Mouse (Mus musculus) intestine, embryonic 15.5 days (tissue): ENCODE measurements around the gene Ksr1. TPM values are rescaled to one million over a fixed set of nuclear protein-coding genes. Genes with fewer than 3 reads are reported as not detected.
A peak's percentile ranks its signal among the peaks of the same experiment; 100 is the strongest.

Experiments used
- ATAC-seq: fragments of 200-750 bp; cut with Nextera tagmentation; 2 replicates; pipeline ENCODE4 v1.8.0; 2017; ENCODE audit warnings: moderate TSS enrichment, moderate library complexity
- H3K27ac ChIP-seq: fragments of 300-500 bp; sonication (generic); 2 replicates; pipeline ENCODE4 v1.5.1; 2015; ENCODE audit warnings: mild to moderate bottlenecking, inconsistent platforms
- H3K27me3 ChIP-seq: fragments of 300-500 bp; sonication (generic); replicated peaks from 2 replicates; pipeline ENCODE4 v1.6.1; 2015; ENCODE audit warnings: inconsistent platforms
- H3K36me3 ChIP-seq: fragments of 300-500 bp; sonication (generic); 2 replicates; pipeline ENCODE4 v1.6.1; 2015; ENCODE audit warnings: inconsistent platforms
- H3K4me1 ChIP-seq: fragments of 300-500 bp; sonication (generic); replicated peaks from 2 replicates; pipeline ENCODE4 v1.6.1; 2015; ENCODE audit warnings: inconsistent platforms
- H3K4me2 ChIP-seq: fragments of 300-500 bp; sonication (generic); replicated peaks from 2 replicates; pipeline ENCODE4 v1.6.1; 2015; ENCODE audit warnings: mild to moderate bottlenecking, inconsistent platforms
- H3K4me3 ChIP-seq: fragments of 300-500 bp; sonication (generic); replicated peaks from 2 replicates; pipeline ENCODE4 v1.5.1; 2015; ENCODE audit warnings: inconsistent platforms
- H3K9ac ChIP-seq: fragments of 300-500 bp; sonication (generic); 2 replicates; pipeline ENCODE4 v1.6.1; 2015; ENCODE audit warnings: inconsistent platforms
- H3K9me3 ChIP-seq: fragments of 300-500 bp; sonication (generic); 2 replicates; pipeline ENCODE4 v1.6.1; 2016; ENCODE audit warnings: inconsistent platforms
- WGBS: fragments of 180-500 bp; shearing (Covaris S2); methylation state at CpG from one replicate; pipeline ENCODE4 v1.1.7; 2015; 5-methylcytosine and 5-hydroxymethylcytosine counted together
- polyA plus RNA-seq: library from polyadenylated mRNA; unstranded; fragments of >200 nt; fragmentation: Nextera tagmentation; extraction: Ambion mirVana; gene quantifications from 2 replicates; pipeline ENCODE4 v1.2.1, GENCODE M21; 2015

The Ksr1 gene
- polyA plus RNA-seq: 3.5 and 4.4 TPM in 2 replicates

GRCm38 (mm10) chr11:79146331-79146767, at the start of gene Ksr1:
Ksr1 (minus strand) TSS chr11:79146407.
- H3K27me3 ChIP-seq: no peaks in the 10 kb centered on the region
- H3K36me3 ChIP-seq: no peaks in the 10 kb centered on the region
- WGBS: under 1% methylated on average over 42 of the region's 42 CpGs
- H3K4me2 ChIP-seq: peak within 1 kb of the TSS; percentile 79
- peak within 1 kb of the TSS; percentile 85 for H3K4me3 ChIP-seq
- H3K27ac ChIP-seq: peak within 1 kb of the TSS; percentile 95
- peak within 1 kb of the TSS; percentile 93 for H3K9ac ChIP-seq
- no peaks in the 10 kb centered on the region for H3K9me3 ChIP-seq
- peak; percentile 95 for ATAC-seq
- peaks cover 30% of the 10 kb centered on the region for H3K4me1 ChIP-seq

- Histone ChIP-seq H3K9me3 (no peaks in the 10 kb centered on the region), H3K4me1 (peaks cover 11% of the 10 kb centered on the region; the same call in 1 of the 2 replicates), H3K36me3 (no peaks in the 10 kb centered on the region), H3K27me3 (no peaks in the 10 kb centered on the region), H3K4me3 (no peak overlapping the region), H3K4me2 (no peak overlapping the region), H3K27ac (no peak overlapping the region), H3K9ac (no peak overlapping the region)
- ATAC-seq: no peak
- WGBS: 91% methylated on average over 1 of the region's 1 CpGs
Measured at GRCm38 (mm10) chr11:79192176-79192575, 46.0 kb upstream of the Ksr1 start.

- H3K36me3 ChIP-seq: no peaks in the 10 kb centered on the region
- H3K27me3 ChIP-seq: no peaks in the 10 kb centered on the region
- H3K9me3 ChIP-seq: no peaks in the 10 kb centered on the region
- H3K4me3 ChIP-seq: no peak overlapping the region
- no peak overlapping the region for H3K27ac ChIP-seq
- 0 out of 2 replicates have a peak, but pooled peaks cover 7% of the 10 kb centered on the region for H3K4me1 ChIP-seq
- 80% methylated on average over 4 of the region's 4 CpGs for WGBS
- no peak overlapping the region for H3K9ac ChIP-seq
- ATAC-seq: no peak
- H3K4me2 ChIP-seq: no peak overlapping the region
Measured at GRCm38 (mm10) chr11:79191214-79191613, 45.0 kb upstream of the Ksr1 start.

GRCm38 (mm10) chr11:79190257-79190656, 44.0 kb upstream of the Ksr1 start:
- H3K36me3 ChIP-seq: no peaks in the 10 kb centered on the region
- no peak overlapping the region for H3K4me3 ChIP-seq
- H3K9ac ChIP-seq: no peak overlapping the region
- ATAC-seq: no peak
- H3K9me3 ChIP-seq: no peaks in the 10 kb centered on the region
- no peak overlapping the region for H3K27ac ChIP-seq
- 0 out of 2 replicates have a peak, but pooled peaks cover 7% of the 10 kb centered on the region for H3K4me1 ChIP-seq
- 89% methylated on average over 2 of the region's 2 CpGs for WGBS
- no peaks in the 10 kb centered on the region for H3K27me3 ChIP-seq
- no peak overlapping the region for H3K4me2 ChIP-seq

- no peak overlapping the region for H3K4me3 ChIP-seq
- no peaks in the 10 kb centered on the region for H3K27me3 ChIP-seq
- peaks cover 10% of the 10 kb centered on the region for H3K4me1 ChIP-seq
- no peak overlapping the region for H3K27ac ChIP-seq
- no peak overlapping the region for H3K4me2 ChIP-seq
- H3K9ac ChIP-seq: no peak overlapping the region
- peak; percentile 26; the same call in 1 of the 2 replicates for ATAC-seq
- no peaks in the 10 kb centered on the region for H3K9me3 ChIP-seq
- WGBS: 63% methylated on average over 6 of the region's 6 CpGs
- no peaks in the 10 kb centered on the region for H3K36me3 ChIP-seq
Measured at GRCm38 (mm10) chr11:79188176-79188575, 42.0 kb upstream of the Ksr1 start.

- 75% methylated on average over 4 of the region's 4 CpGs for WGBS
- no peaks in the 10 kb centered on the region for H3K9me3 ChIP-seq
- no peak overlapping the region for H3K9ac ChIP-seq
- H3K27ac ChIP-seq: no peak overlapping the region
- no peaks in the 10 kb centered on the region for H3K36me3 ChIP-seq
- ATAC-seq: no peak
- H3K27me3 ChIP-seq: no peaks in the 10 kb centered on the region
- peaks cover 10% of the 10 kb centered on the region for H3K4me1 ChIP-seq
- no peak overlapping the region for H3K4me3 ChIP-seq
- H3K4me2 ChIP-seq: no peak overlapping the region
Measured at GRCm38 (mm10) chr11:79187291-79187690, 41.1 kb upstream of the Ksr1 start.

- H3K4me3 ChIP-seq: no peak overlapping the region
- 87% methylated on average over 6 of the region's 6 CpGs for WGBS
- no peaks in the 10 kb centered on the region for H3K36me3 ChIP-seq
- no peak overlapping the region for H3K4me2 ChIP-seq
- H3K4me1 ChIP-seq: peaks cover 10% of the 10 kb centered on the region
- ATAC-seq: no peak
- no peak overlapping the region for H3K27ac ChIP-seq
- H3K9ac ChIP-seq: no peak overlapping the region
- H3K9me3 ChIP-seq: no peaks in the 10 kb centered on the region
- H3K27me3 ChIP-seq: no peaks in the 10 kb centered on the region
Measured at GRCm38 (mm10) chr11:79185683-79186082, 39.5 kb upstream of the Ksr1 start.

GRCm38 (mm10) chr11:79184126-79184888, 38.1 kb upstream of the Ksr1 start:
- H3K36me3 ChIP-seq: no peaks in the 10 kb centered on the region
- no peak overlapping the region for H3K4me2 ChIP-seq
- H3K4me1 ChIP-seq: peaks cover 10% of the 10 kb centered on the region
- H3K9me3 ChIP-seq: no peaks in the 10 kb centered on the region
- 88% methylated on average over 3 of the region's 3 CpGs for WGBS
- no peak overlapping the region for H3K9ac ChIP-seq
- no peaks in the 10 kb centered on the region for H3K27me3 ChIP-seq
- no peak overlapping the region for H3K4me3 ChIP-seq
- ATAC-seq: no peak
- H3K27ac ChIP-seq: no peak overlapping the region

- WGBS: 75% methylated on average over 6 of the region's 6 CpGs
- Histone ChIP-seq H3K9me3 (no peaks in the 10 kb centered on the region), H3K27me3 (no peaks in the 10 kb centered on the region), H3K36me3 (no peaks in the 10 kb centered on the region), H3K4me1 (peaks cover 6% of the 10 kb centered on the region), H3K4me2 (no peak overlapping the region), H3K9ac (no peak overlapping the region), H3K4me3 (no peak overlapping the region), H3K27ac (no peak overlapping the region)
- peak; percentile 57; the same call in 1 of the 2 replicates for ATAC-seq
Measured at GRCm38 (mm10) chr11:79183400-79183799, 37.2 kb upstream of the Ksr1 start.

GRCm38 (mm10) chr11:79182881-79183280, 36.7 kb upstream of the Ksr1 start:
- H3K27me3 ChIP-seq: no peaks in the 10 kb centered on the region
- H3K9ac ChIP-seq: no peak overlapping the region
- no peak for ATAC-seq
- WGBS: 62% methylated on average over 12 of the region's 12 CpGs
- no peak overlapping the region for H3K4me2 ChIP-seq
- no peaks in the 10 kb centered on the region for H3K9me3 ChIP-seq
- H3K4me3 ChIP-seq: no peak overlapping the region
- no peaks in the 10 kb centered on the region for H3K36me3 ChIP-seq
- peaks cover 3% of the 10 kb centered on the region for H3K4me1 ChIP-seq
- no peak overlapping the region for H3K27ac ChIP-seq

GRCm38 (mm10) chr11:79181914-79182313, 35.7 kb upstream of the Ksr1 start:
- Histone ChIP-seq H3K27ac (no peak overlapping the region), H3K9me3 (no peaks in the 10 kb centered on the region), H3K9ac (no peak overlapping the region), H3K4me1 (peaks cover 3% of the 10 kb centered on the region), H3K36me3 (no peaks in the 10 kb centered on the region), H3K4me2 (no peak overlapping the region), H3K27me3 (no peaks in the 10 kb centered on the region), H3K4me3 (no peak overlapping the region)
- 89% methylated on average over 4 of the region's 4 CpGs for WGBS
- ATAC-seq: peak; percentile 52; the same call in 1 of the 2 replicates

- ATAC-seq: no peak
- no peak overlapping the region for H3K27ac ChIP-seq
- H3K4me3 ChIP-seq: no peak overlapping the region
- no peaks in the 10 kb centered on the region for H3K9me3 ChIP-seq
- WGBS: 88% methylated on average over 3 of the region's 3 CpGs
- no peak overlapping the region for H3K4me2 ChIP-seq
- no peaks in the 10 kb centered on the region for H3K36me3 ChIP-seq
- no peaks in the 10 kb centered on the region for H3K4me1 ChIP-seq
- H3K27me3 ChIP-seq: no peaks in the 10 kb centered on the region
- H3K9ac ChIP-seq: no peak overlapping the region
Measured at GRCm38 (mm10) chr11:79176687-79177086, 30.5 kb upstream of the Ksr1 start.

GRCm38 (mm10) chr11:79172054-79172453, 25.8 kb upstream of the Ksr1 start:
- H3K9me3 ChIP-seq: no peaks in the 10 kb centered on the region
- no peak overlapping the region for H3K27ac ChIP-seq
- no peaks in the 10 kb centered on the region for H3K36me3 ChIP-seq
- no peak overlapping the region for H3K9ac ChIP-seq
- WGBS: 80% methylated on average over 7 of the region's 7 CpGs
- H3K4me1 ChIP-seq: no peaks in the 10 kb centered on the region
- ATAC-seq: no peak
- no peak overlapping the region for H3K4me2 ChIP-seq
- H3K4me3 ChIP-seq: no peak overlapping the region
- no peaks in the 10 kb centered on the region for H3K27me3 ChIP-seq
